Mouse (Mus musculus) olfactory bulb, adult 2 months (tissue): ENCODE data around the gene Spon1.

Experiments used
- CTCF ChIP-seq: fragments of 200-500 bp; IDR thresholded peaks from 2 replicates; pipeline ENCODE4 v1.5.1; 2012; ENCODE audit warnings: low read depth, mild to moderate bottlenecking, low read length, moderate library complexity; ENCODE audit not compliant: insufficient read depth
- POLR2A ChIP-seq: fragments of 200-500 bp; IDR thresholded peaks from 2 replicates; pipeline ENCODE4 v1.6.1; 2012; ENCODE audit warnings: mild to moderate bottlenecking, low read depth, low read length, moderate library complexity; ENCODE audit not compliant: insufficient read depth

DNA sequence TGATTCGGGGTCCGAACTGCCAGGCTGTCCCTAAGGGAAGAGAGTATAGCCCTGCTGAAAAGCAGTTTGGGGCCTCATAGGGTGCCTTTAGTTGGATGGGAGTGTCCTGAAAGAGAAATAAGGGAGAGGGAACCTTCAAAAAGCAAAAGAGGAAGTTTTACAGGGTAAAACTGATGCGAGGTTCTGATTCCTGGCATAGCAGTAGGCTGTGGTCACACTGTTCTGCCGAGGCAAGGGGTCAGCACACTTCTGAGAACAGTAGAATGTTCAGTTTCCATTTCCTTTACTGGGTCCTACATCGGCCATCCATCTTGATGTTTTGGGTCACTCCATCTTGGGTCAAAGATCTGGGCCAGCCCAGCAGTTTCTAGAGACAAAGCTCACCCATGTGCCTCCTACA lies 14.5 kb downstream of the Spon1 start:
- TF ChIP-seq CTCF (no peak), POLR2A (no peak)
